Mouse (Mus musculus) liver, embryonic 13.5 days (tissue): ENCODE data around the gene Gm36028. TPM values are rescaled to one million over a fixed set of nuclear protein-coding genes. Genes with fewer than 3 reads are reported as not detected.

ENCODE experiments used
- ATAC-seq: fragments of 200-750 bp; cut with Nextera tagmentation; 2 replicates; pipeline ENCODE4 v1.8.0; 2017; ENCODE audit warnings: low read depth, mild to moderate bottlenecking, moderate number of reproducible peaks, moderate library complexity
- DNase-seq: peaks from one replicate; pipeline ENCODE4 v3.0.0; 2022
- H3K27ac ChIP-seq: fragments of 300-500 bp; sonication (generic); 2 replicates; pipeline ENCODE4 v1.5.1; 2015; ENCODE audit warnings: moderate library complexity, mild to moderate bottlenecking, inconsistent platforms
- H3K27me3 ChIP-seq: fragments of 300-500 bp; sonication (generic); 2 replicates; pipeline ENCODE4 v1.6.1; 2015; ENCODE audit warnings: mild to moderate bottlenecking, inconsistent platforms
- H3K36me3 ChIP-seq: fragments of 300-500 bp; sonication (generic); 2 replicates; pipeline ENCODE4 v1.6.1; 2015; ENCODE audit warnings: mild to moderate bottlenecking, inconsistent platforms
- H3K4me1 ChIP-seq: fragments of 300-500 bp; sonication (generic); replicated peaks from 2 replicates; pipeline ENCODE4 v1.6.1; 2015; ENCODE audit warnings: inconsistent platforms
- H3K4me2 ChIP-seq: fragments of 300-500 bp; sonication (generic); 2 replicates; pipeline ENCODE4 v1.6.1; 2015; ENCODE audit warnings: inconsistent platforms, mild to moderate bottlenecking, moderate library complexity
- H3K4me3 ChIP-seq: fragments of 300-500 bp; sonication (generic); replicated peaks from 2 replicates; pipeline ENCODE4 v1.5.1; 2015; ENCODE audit warnings: mild to moderate bottlenecking, inconsistent platforms
- H3K9ac ChIP-seq: fragments of 300-500 bp; sonication (generic); 2 replicates; pipeline ENCODE4 v1.6.1; 2015; ENCODE audit warnings: mild to moderate bottlenecking, inconsistent platforms
- H3K9me3 ChIP-seq: fragments of 300-500 bp; sonication (generic); replicated peaks from 2 replicates; pipeline ENCODE4 v1.6.1; 2016; ENCODE audit warnings: inconsistent platforms
- WGBS: fragments of 180-500 bp; shearing (Covaris S2); methylation state at CpG from one replicate; pipeline ENCODE4 v1.1.7; 2015; ENCODE audit not compliant: insufficient replicate concordance; 5-methylcytosine and 5-hydroxymethylcytosine counted together
- polyA plus RNA-seq: library from polyadenylated mRNA; unstranded; fragments of >200 nt; fragmentation: Nextera tagmentation; extraction: Ambion mirVana; gene quantifications from 2 replicates; pipeline ENCODE4 v1.2.1, GENCODE M21; 2015

Gene Gm36028
- polyA plus RNA-seq, 1 experiment from 2014 or later, result not detected

DNA sequence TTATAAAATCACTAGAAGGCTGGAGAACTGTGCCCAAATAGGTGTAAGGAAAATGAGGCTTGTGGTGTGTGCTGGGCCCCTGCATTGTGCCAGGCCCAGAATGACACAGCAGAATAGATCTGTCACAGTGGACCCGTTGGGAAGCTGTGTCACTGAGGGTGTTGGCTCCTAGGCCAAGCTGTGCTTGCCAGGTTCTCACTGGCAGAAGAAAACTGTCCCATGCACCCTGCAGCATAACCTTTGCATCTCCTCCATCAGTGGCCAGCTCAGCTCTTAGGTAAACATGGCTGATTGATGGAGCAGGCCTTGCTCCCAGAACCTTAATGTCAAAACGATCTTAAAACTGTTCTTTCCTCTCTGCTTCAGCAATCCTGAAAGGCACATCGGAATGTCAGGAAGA, 4.6 kb downstream of the Gm36028 start:
- no peak overlapping the region for H3K4me2 ChIP-seq
- H3K9me3 ChIP-seq, result no peaks in the 10 kb centered on the region
- DNase-seq (no peak), ATAC-seq (peak; percentile 53)
- H3K9ac ChIP-seq, result no peak overlapping the region
- H3K4me3 ChIP-seq, result no peak overlapping the region
- H3K27me3 ChIP-seq, result no peaks in the 10 kb centered on the region
- WGBS, result 36% methylated on average over 3 of the region's 3 CpGs
- no peak overlapping the region for H3K27ac ChIP-seq
- no peaks in the 10 kb centered on the region for H3K36me3 ChIP-seq
- peaks cover 14% of the 10 kb centered on the region for H3K4me1 ChIP-seq

DNA sequence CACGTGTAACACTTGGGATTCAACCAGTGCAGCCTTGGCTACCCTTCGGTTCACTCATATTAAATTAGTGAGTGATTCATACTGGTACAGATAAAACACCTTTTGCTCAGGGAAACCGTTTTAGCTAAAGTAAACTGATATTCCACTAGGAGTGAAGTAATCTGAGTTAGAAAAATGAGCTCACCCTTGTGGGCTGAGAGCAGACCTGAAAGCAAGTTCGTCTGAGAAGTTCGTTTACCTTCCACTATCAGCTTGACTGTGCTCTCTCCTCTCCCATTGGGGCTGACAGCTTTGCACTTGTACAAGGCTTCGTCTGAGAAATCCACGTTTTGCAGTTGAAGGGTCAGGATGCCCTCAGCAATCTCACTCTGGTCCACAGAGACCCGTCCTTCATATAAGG, 5.4 kb downstream of the Gm36028 start:
- H3K36me3 ChIP-seq, result no peaks in the 10 kb centered on the region
- H3K4me2 ChIP-seq, result no peak overlapping the region
- H3K27ac ChIP-seq, result no peak overlapping the region
- H3K4me3 ChIP-seq, result no peak overlapping the region
- no peaks in the 10 kb centered on the region for H3K9me3 ChIP-seq
- 59% methylated on average over 8 of the region's 8 CpGs for WGBS
- DNase-seq (no peak), ATAC-seq (no peak)
- peaks cover 14% of the 10 kb centered on the region for H3K4me1 ChIP-seq
- no peak overlapping the region for H3K9ac ChIP-seq
- no peaks in the 10 kb centered on the region for H3K27me3 ChIP-seq

DNA sequence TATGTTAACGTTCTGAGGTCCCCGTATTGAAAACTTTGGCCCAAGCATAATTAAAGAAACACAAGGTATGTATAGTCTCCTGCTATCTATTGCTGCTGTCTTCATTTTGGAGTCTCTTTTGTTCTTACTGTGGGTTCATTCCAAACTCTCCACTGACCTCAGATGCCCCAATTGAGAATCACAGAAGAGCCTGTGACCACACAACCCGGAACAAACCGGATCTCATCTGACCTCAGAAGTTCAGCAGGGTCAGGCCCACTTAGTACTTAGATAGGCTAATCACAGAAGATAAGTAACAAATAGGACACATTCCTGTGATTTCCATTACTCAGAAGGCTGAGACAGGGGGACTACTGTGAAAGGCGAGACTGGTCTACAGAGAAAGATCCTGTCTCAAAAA, 6.4 kb downstream of the Gm36028 start:
- Histone ChIP-seq H3K9ac (no peak overlapping the region), H3K4me1 (peaks cover 14% of the 10 kb centered on the region), H3K4me3 (no peak overlapping the region), H3K36me3 (no peaks in the 10 kb centered on the region), H3K27ac (no peak overlapping the region), H3K4me2 (no peak overlapping the region), H3K9me3 (no peaks in the 10 kb centered on the region), H3K27me3 (no peaks in the 10 kb centered on the region)
- ATAC-seq (no peak), DNase-seq (no peak)
- WGBS, result 43% methylated on average over 5 of the region's 5 CpGs

DNA sequence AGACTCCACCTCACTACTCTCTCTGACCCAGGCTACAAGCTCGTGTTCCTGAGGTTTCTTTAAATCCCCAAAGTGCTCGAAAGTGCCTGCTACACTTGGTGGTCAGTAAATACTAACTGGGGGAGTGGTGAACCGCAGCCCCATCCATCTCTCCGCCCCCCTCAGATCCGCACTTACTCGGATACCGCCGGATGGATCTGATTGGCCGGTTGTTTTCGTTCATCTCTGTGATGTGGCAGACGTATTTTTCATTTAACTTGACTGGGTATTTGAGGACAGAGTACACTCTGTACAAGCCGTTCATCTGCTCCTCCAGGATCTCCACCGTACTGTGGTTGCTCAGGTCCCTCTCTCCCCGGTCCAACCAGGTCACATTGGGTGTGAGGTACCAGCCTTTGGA, 6.9 kb downstream of the Gm36028 start:
- Histone ChIP-seq H3K4me1 (peaks cover 14% of the 10 kb centered on the region), H3K36me3 (no peaks in the 10 kb centered on the region), H3K27ac (no peak overlapping the region), H3K9me3 (no peaks in the 10 kb centered on the region), H3K4me2 (no peak overlapping the region), H3K9ac (no peak overlapping the region), H3K27me3 (no peaks in the 10 kb centered on the region), H3K4me3 (no peak overlapping the region)
- no peak for ATAC-seq
- DNase-seq, result no peak
- 62% methylated on average over 14 of the region's 14 CpGs for WGBS

DNA sequence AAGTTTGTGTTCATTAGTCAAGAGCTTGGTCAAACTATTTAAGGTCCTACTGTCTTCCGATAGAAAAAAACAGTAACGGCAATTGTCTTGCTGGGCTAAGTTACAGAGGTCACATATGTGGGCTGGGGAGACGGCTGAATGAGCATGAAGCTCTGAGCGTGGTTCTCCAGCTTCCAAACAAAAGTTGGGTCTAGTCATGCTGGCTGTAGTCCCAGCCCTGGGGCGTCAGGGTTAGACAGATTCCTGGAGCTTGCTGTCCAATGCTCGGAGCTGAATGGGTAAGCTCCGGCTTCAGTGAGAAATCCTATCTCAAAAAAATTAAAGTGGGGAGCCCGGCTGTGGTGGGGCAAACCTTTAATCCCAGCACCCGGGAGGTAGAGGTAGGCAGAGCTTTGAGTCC, 7.7 kb downstream of the Gm36028 start:
- Histone ChIP-seq H3K4me1 (peaks cover 14% of the 10 kb centered on the region), H3K9ac (no peak overlapping the region), H3K4me2 (no peak overlapping the region), H3K9me3 (no peaks in the 10 kb centered on the region), H3K27me3 (no peaks in the 10 kb centered on the region), H3K27ac (no peak overlapping the region), H3K36me3 (no peaks in the 10 kb centered on the region), H3K4me3 (no peak overlapping the region)
- 70% methylated on average over 9 of the region's 9 CpGs for WGBS
- no peak for ATAC-seq
- no peak for DNase-seq

DNA sequence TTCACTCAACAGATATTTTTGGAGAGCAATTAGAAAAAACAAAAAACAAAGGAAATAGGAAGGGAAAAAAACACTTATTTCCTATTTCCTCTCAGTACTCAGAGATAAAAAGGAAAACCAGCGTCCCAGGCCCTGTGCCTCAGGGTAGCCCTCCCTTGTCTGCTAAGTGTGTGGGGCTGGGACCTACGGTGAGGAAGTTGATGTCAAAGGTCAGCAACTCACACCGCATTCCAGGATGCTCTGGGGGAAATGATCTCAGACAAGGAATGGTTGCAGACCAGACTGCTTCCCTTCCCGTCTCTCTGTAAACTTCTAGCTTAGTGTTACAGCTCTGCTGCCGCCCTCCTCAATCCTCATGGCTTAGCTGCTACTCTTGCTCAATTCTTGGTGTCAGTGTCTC, 9.6 kb downstream of the Gm36028 start:
- Histone ChIP-seq H3K36me3 (no peaks in the 10 kb centered on the region), H3K4me2 (no peak overlapping the region), H3K9me3 (no peaks in the 10 kb centered on the region), H3K9ac (no peak overlapping the region), H3K4me3 (no peak overlapping the region), H3K27ac (no peak overlapping the region), H3K4me1 (peaks cover 13% of the 10 kb centered on the region), H3K27me3 (no peaks in the 10 kb centered on the region)
- DNase-seq, result no peak
- WGBS, result 31% methylated on average over 5 of the region's 5 CpGs
- ATAC-seq, result peak; percentile 41; the same call in 1 of the 2 replicates

DNA sequence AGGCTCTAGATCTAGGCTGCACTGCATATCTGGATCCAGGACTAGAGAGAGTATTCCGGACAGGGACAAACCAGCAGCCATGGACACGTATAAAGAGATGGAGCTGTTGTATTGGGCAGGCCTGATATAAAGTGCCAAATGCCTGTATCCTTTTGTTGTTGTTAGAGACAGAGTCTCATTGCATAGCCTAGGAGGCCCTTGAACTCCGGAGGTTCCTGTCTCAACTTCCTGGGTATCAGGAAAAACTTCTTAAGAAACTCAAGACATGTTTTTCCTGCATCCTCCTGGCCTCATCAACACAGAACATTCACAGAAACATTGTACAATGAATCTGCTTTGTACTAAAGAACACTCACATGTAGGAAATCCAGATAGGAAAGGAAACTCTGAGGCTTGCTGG, 13.9 kb downstream of the Gm36028 start:
- WGBS, result 45% methylated on average over 3 of the region's 3 CpGs
- Histone ChIP-seq H3K27ac (no peak overlapping the region), H3K9ac (no peak overlapping the region), H3K4me1 (peaks cover 8% of the 10 kb centered on the region; the same call in 1 of the 2 replicates), H3K27me3 (no peaks in the 10 kb centered on the region), H3K4me2 (no peak overlapping the region), H3K4me3 (no peak overlapping the region), H3K36me3 (no peaks in the 10 kb centered on the region), H3K9me3 (no peaks in the 10 kb centered on the region)
- DNase-seq (no peak), ATAC-seq (no peak)

DNA sequence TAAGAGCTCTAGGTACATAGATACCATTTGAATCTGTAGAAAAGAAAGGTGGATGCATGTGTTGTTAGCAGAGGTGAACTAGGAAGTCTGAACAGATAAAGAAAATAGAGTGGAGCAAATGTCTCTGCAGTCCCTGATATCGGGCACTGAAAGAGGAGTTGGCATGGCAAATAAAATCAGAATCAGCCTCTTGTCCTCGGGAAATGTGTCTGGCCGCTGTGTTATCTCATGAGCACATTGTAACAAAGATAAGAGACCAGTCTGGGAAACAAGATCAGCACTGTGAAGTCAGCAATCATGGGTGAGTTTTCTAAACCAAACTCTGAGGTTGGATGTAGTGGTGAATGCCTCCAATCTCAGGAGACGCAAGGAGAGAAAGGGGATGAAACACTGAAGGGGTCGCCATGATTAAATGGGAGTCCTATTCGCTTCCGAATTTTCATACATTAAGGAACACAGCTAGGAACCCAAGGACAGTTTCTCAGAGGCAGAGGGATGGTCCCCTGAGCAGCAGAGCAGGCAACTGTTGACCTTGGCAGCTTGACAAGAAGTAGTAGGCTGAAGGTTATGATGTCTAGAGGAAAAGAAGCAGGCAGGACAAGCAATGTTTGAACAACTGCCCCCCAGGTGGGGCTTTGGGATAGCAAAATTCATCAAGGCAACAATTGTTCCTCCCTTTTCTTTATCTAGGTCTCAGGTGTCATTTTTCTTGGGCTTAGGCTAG, 15.6 kb downstream of the Gm36028 start:
- no peaks in the 10 kb centered on the region for H3K9me3 ChIP-seq
- no peak overlapping the region for H3K9ac ChIP-seq
- no peak overlapping the region for H3K4me2 ChIP-seq
- H3K27me3 ChIP-seq, result no peaks in the 10 kb centered on the region
- no peak for ATAC-seq
- WGBS, result 33% methylated on average over 7 of the region's 7 CpGs
- H3K4me1 ChIP-seq, result peaks cover 5% of the 10 kb centered on the region; the same call in 1 of the 2 replicates
- no peak overlapping the region for H3K27ac ChIP-seq
- no peaks in the 10 kb centered on the region for H3K36me3 ChIP-seq
- no peak for DNase-seq
- H3K4me3 ChIP-seq, result no peak overlapping the region

DNA sequence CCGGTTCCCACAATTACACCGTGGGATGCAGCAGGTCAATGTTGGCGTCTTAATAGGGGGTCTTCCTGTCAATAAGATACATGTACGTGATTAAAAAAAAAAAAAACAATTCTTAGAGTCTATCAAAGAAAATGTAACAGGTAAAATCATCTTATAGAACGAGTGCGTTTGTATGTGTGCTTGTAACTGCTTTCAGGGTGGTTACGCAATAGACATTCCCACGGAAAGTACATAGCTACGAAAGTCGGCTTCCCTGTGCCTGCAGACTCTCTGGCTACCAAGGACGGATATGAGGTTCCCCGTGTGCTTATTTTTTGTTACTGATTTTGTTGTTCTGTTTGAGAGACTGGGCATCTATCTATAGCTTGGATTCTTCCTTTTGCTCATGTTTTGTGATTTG, 17.2 kb downstream of the Gm36028 start:
- DNase-seq (no peak), ATAC-seq (no peak)
- Histone ChIP-seq H3K27ac (no peak overlapping the region), H3K4me2 (no peak overlapping the region), H3K4me3 (no peak overlapping the region), H3K4me1 (peaks cover 5% of the 10 kb centered on the region; the same call in 1 of the 2 replicates), H3K36me3 (no peaks in the 10 kb centered on the region), H3K9me3 (no peaks in the 10 kb centered on the region), H3K27me3 (no peaks in the 10 kb centered on the region), H3K9ac (no peak overlapping the region)
- WGBS, result 66% methylated on average over 12 of the region's 12 CpGs

DNA sequence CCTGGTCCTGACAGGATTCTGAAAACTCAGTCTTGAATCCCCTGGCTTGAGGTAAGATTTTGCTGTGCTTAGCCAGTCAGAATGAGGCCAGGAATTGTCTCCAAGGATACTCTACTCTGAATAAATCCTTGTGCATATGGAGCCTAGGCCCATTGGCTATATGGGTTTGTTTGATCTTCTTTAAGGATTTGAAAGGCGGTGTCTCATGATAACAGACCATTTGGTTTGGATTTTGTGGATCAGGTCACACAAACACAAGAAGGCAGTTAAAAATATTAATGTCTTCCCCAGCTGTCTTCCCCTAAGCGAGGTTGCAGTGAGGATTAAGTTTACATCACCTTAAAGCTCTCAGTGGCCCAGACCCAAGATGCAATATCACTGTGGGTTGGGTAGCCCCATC, 18.5 kb downstream of the Gm36028 start:
- no peaks in the 10 kb centered on the region for H3K9me3 ChIP-seq
- H3K4me1 ChIP-seq, result peaks cover 5% of the 10 kb centered on the region; the same call in 1 of the 2 replicates
- no peak overlapping the region for H3K4me2 ChIP-seq
- no peak overlapping the region for H3K4me3 ChIP-seq
- no peak overlapping the region for H3K27ac ChIP-seq
- H3K27me3 ChIP-seq, result no peaks in the 10 kb centered on the region
- ATAC-seq (no peak), DNase-seq (no peak)
- H3K36me3 ChIP-seq, result no peaks in the 10 kb centered on the region
- WGBS, result 62% methylated on average over 2 of the region's 2 CpGs
- no peak overlapping the region for H3K9ac ChIP-seq

DNA sequence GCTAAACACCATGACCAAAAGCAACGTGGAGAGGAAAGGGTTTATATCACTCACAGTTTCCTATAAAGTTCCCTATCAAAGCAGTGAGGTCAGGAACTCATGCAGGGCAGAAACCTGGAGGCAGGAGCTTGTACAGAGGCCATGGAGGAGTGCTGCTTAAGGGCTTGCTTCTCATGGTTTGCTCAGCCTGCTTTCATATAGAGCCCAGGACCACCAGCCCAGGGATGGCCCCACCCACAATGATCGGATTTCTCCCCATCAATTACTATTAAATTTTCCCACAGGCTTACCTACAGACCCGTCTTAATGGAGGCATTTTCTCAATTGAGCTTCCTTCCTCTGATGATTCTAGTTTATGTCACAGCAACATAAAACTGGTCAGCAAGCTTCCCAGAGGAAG, 23.4 kb downstream of the Gm36028 start:
- H3K27ac ChIP-seq, result no peak overlapping the region
- no peak overlapping the region for H3K9ac ChIP-seq
- no peaks in the 10 kb centered on the region for H3K9me3 ChIP-seq
- H3K36me3 ChIP-seq, result no peaks in the 10 kb centered on the region
- no peak overlapping the region for H3K4me3 ChIP-seq
- WGBS, result 41% methylated on average over 3 of the region's 3 CpGs
- H3K4me1 ChIP-seq, result no peaks in the 10 kb centered on the region
- H3K27me3 ChIP-seq, result no peaks in the 10 kb centered on the region
- no peak for ATAC-seq
- H3K4me2 ChIP-seq, result no peak overlapping the region
- no peak for DNase-seq

DNA sequence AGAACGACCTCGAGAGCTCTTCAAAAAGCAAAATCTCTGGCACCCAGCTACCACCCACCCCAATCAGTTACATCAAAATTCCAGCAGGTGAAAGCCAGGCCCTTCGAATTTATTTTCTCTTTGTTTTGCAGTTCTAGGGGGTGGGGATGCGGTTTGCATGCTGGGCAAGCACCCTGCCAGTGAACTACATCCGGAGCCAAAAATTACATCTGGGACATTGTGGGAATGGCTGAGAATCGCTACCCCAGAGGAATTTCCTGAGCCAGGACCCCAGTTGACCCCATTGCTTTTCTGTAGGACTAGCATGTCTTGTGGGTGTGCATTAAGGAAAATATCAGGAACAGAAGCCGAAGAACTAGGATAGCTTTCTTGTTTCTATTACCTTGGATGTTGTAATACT, 29.9 kb downstream of the Gm36028 start:
- Histone ChIP-seq H3K27ac (no peak overlapping the region), H3K9me3 (no peaks in the 10 kb centered on the region), H3K4me1 (no peaks in the 10 kb centered on the region), H3K4me2 (no peak overlapping the region), H3K4me3 (no peak overlapping the region), H3K9ac (no peak overlapping the region), H3K27me3 (no peaks in the 10 kb centered on the region), H3K36me3 (no peaks in the 10 kb centered on the region)
- 72% methylated on average over 7 of the region's 7 CpGs for WGBS
- no peak for DNase-seq
- ATAC-seq, result no peak
